Mouse (Mus musculus) T-helper 2 cell (primary cell): ENCODE results near the gene Hmga1.

Experiments
- in situ Hi-C: fragments of 300-600 bp; cut with MboI, MseI; formaldehyde crosslinking; loops from one replicate; pipeline ENCODE4 v1.15.1; 2025; ENCODE audit warnings: high pct_unique_total_duplicates

The Hmga1 gene

GRCm38 (mm10) chr17:27556315-27557011, at the start of gene Hmga1:
Hmga1 (plus strand) TSS chr17:27556497.
- in situ Hi-C loops: no loop called here

GRCm38 (mm10) chr17:27506871-27507590, 49.3 kb upstream of the Hmga1 start:
- in situ Hi-C loops: no loop called here

DNA sequence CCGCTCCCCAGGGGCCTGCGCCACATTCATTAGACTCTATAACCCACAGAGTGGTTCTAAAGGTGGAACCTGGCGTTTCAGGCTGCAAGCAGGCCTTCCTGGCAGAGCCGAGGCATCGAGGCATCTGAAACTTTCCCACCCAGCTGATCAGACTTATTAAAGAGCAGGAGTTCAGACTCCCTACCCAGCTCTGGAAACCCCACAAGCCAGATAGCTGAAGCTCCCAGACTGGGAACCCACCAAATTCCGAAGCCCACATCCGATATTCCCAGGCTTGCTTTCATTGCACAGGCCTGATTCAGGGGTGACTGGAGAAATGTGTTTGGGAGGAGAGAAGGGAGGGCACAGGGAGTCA, 48.7 kb upstream of the Hmga1 start:
- in situ Hi-C loops: no loop called here

GRCm38 (mm10) chr17:27508002-27508401, 48.3 kb upstream of the Hmga1 start:
- in situ Hi-C loops: no loop called here

DNA sequence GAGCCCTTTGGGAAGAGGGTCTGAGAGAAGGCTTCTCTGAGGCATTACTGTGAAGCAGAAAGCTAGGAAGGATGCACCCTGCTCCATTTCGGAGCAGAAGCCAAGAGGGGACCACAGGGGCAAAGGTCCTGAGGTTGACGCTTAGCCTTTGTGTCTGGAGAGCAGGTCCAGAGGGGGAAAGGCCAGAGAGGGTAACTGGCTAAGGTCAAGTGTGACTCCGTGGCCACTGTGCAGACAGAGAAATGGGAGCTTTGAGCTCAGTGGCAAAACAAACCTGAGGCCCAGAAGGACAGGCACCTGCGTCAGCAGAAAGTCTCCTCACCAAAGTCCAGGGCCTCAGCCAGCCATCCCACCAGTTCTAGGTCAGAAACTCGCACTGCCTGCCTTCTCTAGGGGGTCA, 47.8 kb upstream of the Hmga1 start:
- in situ Hi-C loops: no loop called here

GRCm38 (mm10) chr17:27509056-27509455, 47.2 kb upstream of the Hmga1 start:
- in situ Hi-C loops: no loop called here

- in situ Hi-C loops: loop anchor here (10.0 kb wide), 1 partner anchor 316 kb away; no protein-coding TSS in a partner anchor
Measured at GRCm38 (mm10) chr17:27510258-27511124, 45.8 kb upstream of the Hmga1 start.

- in situ Hi-C loops: loop anchor here (10.0 kb wide), 1 partner anchor 316 kb away; no protein-coding TSS in a partner anchor
Measured at GRCm38 (mm10) chr17:27511125-27511735, 45.1 kb upstream of the Hmga1 start.

DNA sequence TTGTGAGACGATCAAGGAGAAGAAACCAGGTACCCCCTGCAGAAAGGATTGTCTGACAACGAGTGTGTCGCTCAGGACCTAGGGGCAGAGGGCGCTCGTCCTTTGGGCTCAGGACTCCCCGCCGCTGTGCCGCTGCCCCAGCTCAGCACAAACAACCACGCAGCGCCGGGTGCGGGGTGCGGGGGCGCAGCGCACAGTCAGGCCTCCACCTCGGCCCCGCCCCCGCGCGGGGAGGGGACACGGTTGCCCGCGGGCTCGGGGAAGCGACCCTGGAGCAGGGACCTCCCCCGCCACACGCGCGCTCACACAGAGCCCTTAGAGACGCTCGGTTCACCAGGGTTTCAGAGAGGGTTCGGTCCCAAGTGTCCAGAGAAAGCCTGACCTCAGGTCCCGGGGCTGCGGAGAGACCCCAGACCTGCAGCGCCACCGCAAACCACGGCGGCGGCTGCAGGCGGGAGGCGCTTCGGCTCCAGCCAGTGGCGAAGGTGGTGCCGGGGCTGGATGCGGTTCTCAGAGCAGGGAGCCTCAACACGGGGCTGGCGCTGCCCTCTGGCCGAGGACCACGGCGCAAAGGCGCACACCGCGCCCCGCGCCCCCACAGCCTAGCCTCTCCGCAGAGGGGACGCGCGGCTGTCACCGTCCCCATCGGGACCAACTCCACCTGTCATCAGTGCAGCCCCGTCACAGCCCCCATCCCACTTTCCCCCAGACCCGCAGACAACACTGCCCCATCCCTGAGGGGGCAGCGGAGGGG, 44.3 kb upstream of the Hmga1 start:
- in situ Hi-C loops: loop anchor here (10.0 kb wide), 1 partner anchor 317 kb away; no protein-coding TSS in a partner anchor

DNA sequence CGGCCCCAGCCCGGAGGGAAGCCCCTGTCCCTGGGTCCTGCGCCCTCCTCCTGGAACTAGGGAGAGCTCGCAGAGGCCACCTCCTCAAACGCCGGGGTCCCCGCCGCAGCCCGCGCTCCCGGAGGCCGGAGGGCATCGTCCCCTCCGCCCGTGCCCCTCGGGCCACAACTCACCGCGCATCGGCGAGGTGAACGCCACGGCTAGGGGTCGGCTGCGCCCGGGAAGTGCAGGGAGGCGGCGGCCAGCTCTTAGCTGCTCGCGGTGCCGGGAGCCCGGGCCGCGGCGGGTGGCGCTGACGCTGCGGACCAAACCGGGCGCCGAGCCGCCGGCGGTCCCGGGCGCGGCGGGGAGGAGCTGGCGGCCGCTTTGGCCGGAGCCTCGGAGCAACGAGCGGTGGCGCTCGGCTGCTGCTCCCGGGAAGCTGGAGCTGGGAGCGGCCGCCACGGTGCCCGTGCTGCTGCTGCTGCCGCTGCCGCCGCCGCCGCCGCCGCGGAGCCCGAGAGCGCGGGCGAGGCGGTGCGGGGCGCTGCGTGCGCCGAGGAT, 43.6 kb upstream of the Hmga1 start:
- in situ Hi-C loops: loop anchor here (10.0 kb wide), 1 partner anchor 318 kb away; no protein-coding TSS in a partner anchor

- in situ Hi-C loops: loop anchor here (10.0 kb wide), 1 partner anchor 319 kb away; no protein-coding TSS in a partner anchor
Measured at GRCm38 (mm10) chr17:27513279-27513915, 42.9 kb upstream of the Hmga1 start.

DNA sequence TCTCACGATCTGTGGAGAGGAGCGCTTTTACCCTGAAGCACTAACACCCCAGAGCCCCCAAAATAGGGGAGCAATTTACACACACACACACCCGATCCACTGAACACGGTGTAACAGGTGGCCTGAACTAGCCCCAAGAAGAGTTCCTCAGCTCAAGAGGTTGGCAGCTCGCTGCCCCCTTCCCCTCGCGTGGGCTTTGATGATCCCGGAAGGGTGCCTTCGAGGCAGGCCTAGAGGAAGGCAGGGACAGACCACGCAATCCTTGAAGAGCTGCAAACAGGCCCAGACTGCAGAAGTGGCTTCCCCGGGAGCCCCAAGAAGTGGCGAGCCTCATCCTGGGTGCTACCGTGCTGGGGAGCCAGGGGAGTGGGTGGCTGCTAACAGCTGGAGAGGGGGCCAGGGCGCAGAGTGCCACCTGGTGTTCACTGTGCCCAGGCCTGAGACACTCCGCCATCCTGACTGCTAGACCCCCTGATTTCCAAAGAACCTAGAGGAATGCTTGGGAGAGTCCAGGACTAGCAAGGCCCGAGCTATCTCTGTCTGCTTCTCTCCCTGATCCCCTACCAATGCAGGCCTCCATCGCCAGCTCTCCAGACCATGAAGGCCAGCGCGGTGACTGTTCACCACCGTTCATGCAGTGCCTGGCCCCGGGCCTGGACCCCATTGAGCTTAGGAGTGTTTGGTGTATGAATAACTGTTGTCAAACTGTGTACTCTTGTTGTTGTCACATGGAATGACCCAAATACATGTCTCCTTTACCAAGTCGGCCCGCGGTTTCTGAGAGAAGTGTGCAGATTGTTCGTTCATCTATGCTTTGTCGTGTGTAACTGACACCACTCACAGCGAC, 42.2 kb upstream of the Hmga1 start:
- in situ Hi-C loops: loop anchor here (10.0 kb wide), 1 partner anchor 319 kb away; no protein-coding TSS in a partner anchor

GRCm38 (mm10) chr17:27518296-27518695, 38.0 kb upstream of the Hmga1 start:
- in situ Hi-C loops: loop anchor here (10.0 kb wide), 1 partner anchor 323 kb away; no protein-coding TSS in a partner anchor

DNA sequence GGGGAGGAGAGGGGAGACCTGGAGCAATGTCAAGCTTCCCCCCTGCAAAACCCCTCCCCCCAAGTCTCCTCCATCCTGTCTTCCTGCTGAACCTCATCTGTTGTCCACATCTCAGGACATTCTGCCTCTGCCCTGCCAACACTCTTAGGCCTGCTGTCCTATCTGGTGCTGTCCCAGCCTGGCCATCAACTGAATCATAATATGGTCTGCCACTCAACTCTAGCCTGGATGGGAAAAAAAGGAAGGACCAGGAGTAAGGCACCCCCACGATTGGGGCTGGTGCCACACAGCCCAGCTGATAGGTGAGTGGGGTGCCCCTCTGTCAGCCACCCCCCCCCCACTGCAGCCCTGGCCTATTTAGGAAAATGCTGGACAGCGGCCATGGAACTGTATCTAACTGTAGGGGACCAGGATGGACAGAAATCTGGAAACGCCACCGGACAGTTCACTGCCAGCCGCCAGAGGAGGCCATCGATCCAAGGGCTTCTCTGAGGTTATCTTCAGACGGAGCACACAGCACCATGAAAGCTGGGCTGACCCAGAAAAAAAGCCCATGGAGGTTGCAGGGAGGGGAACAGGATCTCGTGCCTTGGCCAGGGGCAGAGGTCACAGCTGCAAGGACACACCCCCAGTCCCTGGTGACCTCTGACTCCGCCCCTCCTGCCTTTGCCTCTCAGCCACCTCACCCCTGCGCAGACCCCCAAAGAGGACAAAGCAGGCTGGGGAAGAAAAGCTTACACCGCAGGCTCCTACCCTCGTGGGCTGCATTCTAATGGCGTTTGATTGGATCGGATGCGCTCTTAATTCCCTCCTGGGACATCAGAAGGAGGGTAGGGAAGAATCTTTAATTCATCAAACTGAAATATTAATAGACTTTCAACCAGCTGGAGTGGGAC, 37.3 kb upstream of the Hmga1 start:
- in situ Hi-C loops: loop anchor here (10.0 kb wide), 1 partner anchor 324 kb away; no protein-coding TSS in a partner anchor

- in situ Hi-C loops: no loop called here
Measured at GRCm38 (mm10) chr17:27520557-27520956, 35.7 kb upstream of the Hmga1 start.

DNA sequence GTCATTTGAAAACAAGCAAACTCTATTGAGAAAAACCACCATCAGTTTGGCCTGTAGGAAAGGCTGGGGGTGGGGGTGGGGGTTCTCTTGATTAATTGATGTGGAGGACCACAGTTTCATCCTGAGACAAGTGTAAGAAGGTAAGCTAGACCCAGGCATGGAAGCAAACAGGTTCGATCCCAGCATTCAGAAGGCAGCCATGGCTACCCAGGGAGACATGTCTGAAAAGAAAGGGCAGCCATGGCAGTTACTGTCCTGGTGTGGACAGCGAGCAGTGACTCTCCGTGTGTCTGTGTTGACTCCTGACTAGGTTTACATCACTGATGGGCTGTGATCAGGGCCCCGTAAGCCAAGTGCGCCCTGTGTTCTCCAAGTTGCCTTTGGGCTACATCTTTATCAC, 35.0 kb upstream of the Hmga1 start, which contains the start of gene Grm4:
Gene Grm4 (minus strand): TSS at position 101 of the 400 bp plus-strand sequence.
- in situ Hi-C loops: no loop called here

DNA sequence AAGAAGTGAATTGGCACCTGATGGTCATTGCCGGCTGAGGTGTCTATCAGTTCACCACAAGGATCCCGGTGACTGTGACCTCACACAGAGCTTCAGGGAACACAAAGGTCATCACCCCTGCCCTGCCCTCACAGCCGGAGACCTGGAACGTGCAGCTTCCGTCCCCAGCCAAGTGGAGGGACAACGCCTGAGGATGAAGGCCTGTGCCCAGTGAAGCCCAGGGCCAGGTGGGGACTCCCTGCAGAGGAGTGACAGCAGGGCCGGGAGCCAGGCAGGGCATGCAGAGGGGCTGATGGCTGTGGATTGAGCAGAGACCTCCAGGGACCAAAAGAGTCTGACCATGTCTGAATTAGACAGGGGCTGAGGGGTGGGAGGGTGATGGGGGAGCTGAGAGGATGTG, 33.2 kb upstream of the Hmga1 start:
- in situ Hi-C loops: no loop called here

DNA sequence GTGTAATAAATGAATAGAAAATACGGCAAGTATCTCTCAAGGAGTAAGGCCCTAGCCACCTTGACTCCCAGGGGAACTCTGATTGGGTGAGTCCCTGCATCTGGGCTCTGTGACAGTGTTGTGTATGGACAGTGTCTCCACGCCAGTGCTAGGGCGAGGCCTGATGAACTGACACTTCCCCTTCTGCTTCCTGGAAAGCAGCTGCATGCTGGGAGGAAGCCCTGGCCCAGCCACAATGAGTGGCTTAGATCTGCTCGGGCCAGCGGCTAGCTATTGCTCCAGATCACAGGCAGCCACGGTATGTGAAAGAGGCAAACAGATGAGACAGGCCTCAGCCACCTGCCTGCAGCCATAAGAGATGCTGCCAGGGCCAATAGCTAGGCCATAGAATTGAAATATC, 29.1 kb upstream of the Hmga1 start:
- in situ Hi-C loops: no loop called here
